Mouse (Mus musculus) stomach, postnatal 0 days (tissue): Measurements from ENCODE around the gene Clasp1.
A peak's percentile ranks its signal among the peaks of the same experiment; 100 is the strongest.

Experiments
- CTCF ChIP-seq: IDR thresholded peaks from 2 replicates; pipeline ENCODE4 v1.5.1; 2016; ENCODE audit warnings: antibody characterized with exemption, low read depth, mild to moderate bottlenecking, moderate library complexity
- EP300 ChIP-seq: optimal IDR thresholded peaks from 2 replicates; pipeline ENCODE3; 2016; ENCODE audit warnings: antibody characterized with exemption

DNA sequence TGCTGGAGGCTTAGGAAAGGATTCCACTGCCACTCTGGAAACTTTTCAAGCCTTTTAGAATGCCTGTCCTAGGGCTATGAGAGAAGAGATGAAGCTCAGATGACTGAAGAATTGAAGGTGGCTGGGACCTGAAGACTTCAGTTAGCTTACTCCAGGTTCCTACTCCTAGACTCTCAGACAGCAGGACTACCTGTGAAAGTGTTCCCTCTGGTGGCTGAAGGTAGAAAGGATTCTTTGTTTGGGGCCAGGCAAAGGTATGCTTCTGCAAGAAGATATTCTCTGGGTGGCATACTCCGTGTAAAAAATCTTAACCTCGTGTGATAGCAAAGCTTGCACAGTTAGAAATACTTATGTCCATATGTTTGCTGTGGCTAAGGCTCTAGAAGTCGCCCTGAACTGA is 104.0 kb downstream of the Clasp1 start:
- TF ChIP-seq CTCF, result peak; percentile 75
- no peak for TF ChIP-seq EP300
